Mouse (Mus musculus) heart, adult 2 months (tissue): Measurements from ENCODE around the gene 1700029F12Rik. TPM values are rescaled to one million over a fixed set of nuclear protein-coding genes. Genes with fewer than 3 reads are reported as not detected.

Experiments used
- DNase-seq, 2 experiments: peaks; one replicate each; pipeline ENCODE4 v3.0.0; 2021
- H3K27ac ChIP-seq: fragments of 200-600 bp; 2 replicates; pipeline ENCODE4 v1.8.1; 2022
- H3K27me3 ChIP-seq: fragments of 200-500 bp; 2 replicates; pipeline ENCODE4 v1.6.1; 2012; ENCODE audit warnings: mild to moderate bottlenecking, low read length, inconsistent platforms, mixed read lengths; ENCODE audit not compliant: control insufficient read depth, insufficient read depth
- H3K36me3 ChIP-seq: fragments of 200-500 bp; 2 replicates; pipeline ENCODE4 v1.6.1; 2012; ENCODE audit warnings: low read length, inconsistent platforms; ENCODE audit not compliant: control insufficient read depth, insufficient read depth
- H3K4me1 ChIP-seq: fragments of 200-500 bp; 2 replicates; pipeline ENCODE4 v1.6.1; 2011; ENCODE audit warnings: low read length; ENCODE audit not compliant: control insufficient read depth, insufficient read depth
- H3K4me3 ChIP-seq: fragments of 200-600 bp; 2 replicates; pipeline ENCODE4 v1.8.1; 2022
- H3K79me2 ChIP-seq: fragments of 200-500 bp; replicated peaks from 2 replicates; pipeline ENCODE4 v1.6.1; 2012; ENCODE audit warnings: mild to moderate bottlenecking, inconsistent platforms, low read length, moderate library complexity, mixed read lengths; ENCODE audit not compliant: control insufficient read depth, insufficient read depth
- H3K9ac ChIP-seq: fragments of 200-500 bp; 2 replicates; pipeline ENCODE4 v1.6.1; 2012; ENCODE audit warnings: low read depth, mild to moderate bottlenecking, control low read depth, inconsistent platforms, low read length, mixed read lengths
- CTCF ChIP-seq: fragments of 200-600 bp; IDR thresholded peaks from 2 replicates; pipeline ENCODE4 v1.8.1; 2022; ENCODE audit warnings: antibody characterized with exemption, mild to moderate bottlenecking, moderate library complexity
- EP300 ChIP-seq: fragments of 200-500 bp; IDR thresholded peaks from 2 replicates; pipeline ENCODE4 v1.6.1; 2011; ENCODE audit warnings: low read depth, low read length, control low read depth; ENCODE audit not compliant: insufficient read depth
- POLR2A ChIP-seq: fragments of 200-500 bp; IDR thresholded peaks from 2 replicates; pipeline ENCODE4 v1.6.1; 2011; ENCODE audit warnings: mild to moderate bottlenecking, low read depth, low read length, control low read depth; ENCODE audit not compliant: insufficient read depth
- WGBS: fragments of 180-500 bp; shearing (Covaris S2); methylation state at CpG from one replicate; pipeline ENCODE4 v1.1.7; 2018; 5-methylcytosine and 5-hydroxymethylcytosine counted together
- intact Hi-C: fragments of 180-260 bp; cut with DNase I; formaldehyde crosslinking; loops from one replicate; pipeline ENCODE4 v1.15.1; 2025
- polyA plus RNA-seq: library from polyadenylated mRNA; depleted of rRNA; stranded (reverse); fragments of >200 nt; gene quantifications from 2 replicates; pipeline ENCODE4 v1.2.3, GENCODE M21; 2012
- total RNA-seq, 2 experiments: library from RNA; stranded (reverse); gene quantifications; 2 replicates each; pipeline ENCODE4 v1.2.3; 2021

The 1700029F12Rik gene
- total and polyA plus RNA-seq, 3 experiments: 0.78 TPM; not detected in 2

- H3K27ac ChIP-seq: no peak overlapping the region
- H3K4me1 ChIP-seq: no peaks in the 10 kb centered on the region
- 73% methylated on average over 1 of the region's 1 CpGs for WGBS
- H3K36me3 ChIP-seq: no peaks in the 10 kb centered on the region
- H3K79me2 ChIP-seq: no peaks in the 10 kb centered on the region
- H3K27me3 ChIP-seq: no peaks in the 10 kb centered on the region
- DNase-seq: no peak
- H3K4me3 ChIP-seq: no peak overlapping the region
- intact Hi-C loops: no loop called here
- TF ChIP-seq POLR2A: no peak
- TF ChIP-seq CTCF: no peak
- no peak for TF ChIP-seq EP300
- no peak overlapping the region for H3K9ac ChIP-seq
Observed at GRCm38 (mm10) chr13:96997080-96997479, 37.1 kb downstream of the 1700029F12Rik start.

DNA sequence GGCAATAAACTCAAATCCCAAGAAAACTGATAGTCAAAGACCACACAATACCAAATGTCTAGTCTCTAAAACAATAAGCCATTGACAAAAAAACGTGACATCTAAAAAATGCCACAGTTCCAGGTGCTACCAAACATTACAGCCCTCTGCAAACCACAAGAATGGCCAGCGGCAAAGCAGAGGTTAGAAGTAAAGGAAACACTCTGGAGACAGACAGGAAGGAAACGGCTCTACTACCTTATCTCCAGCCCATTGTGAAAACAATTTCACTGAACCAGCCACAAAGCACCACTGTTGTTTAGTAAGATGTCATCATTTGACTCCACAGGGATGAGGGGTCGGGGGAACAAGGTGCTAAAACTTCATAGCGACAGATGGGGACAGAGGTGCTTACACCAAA is 38.9 kb downstream of the 1700029F12Rik start:
- no peak for DNase-seq
- Histone ChIP-seq H3K79me2 (no peaks in the 10 kb centered on the region), H3K9ac (no peak overlapping the region), H3K27me3 (no peaks in the 10 kb centered on the region), H3K27ac (no peak overlapping the region), H3K4me3 (no peak overlapping the region), H3K36me3 (no peaks in the 10 kb centered on the region), H3K4me1 (no peaks in the 10 kb centered on the region)
- intact Hi-C loops: no loop called here
- 27% methylated on average over 5 of the region's 5 CpGs for WGBS
- TF ChIP-seq CTCF (no peak), EP300 (no peak), POLR2A (no peak)

DNA sequence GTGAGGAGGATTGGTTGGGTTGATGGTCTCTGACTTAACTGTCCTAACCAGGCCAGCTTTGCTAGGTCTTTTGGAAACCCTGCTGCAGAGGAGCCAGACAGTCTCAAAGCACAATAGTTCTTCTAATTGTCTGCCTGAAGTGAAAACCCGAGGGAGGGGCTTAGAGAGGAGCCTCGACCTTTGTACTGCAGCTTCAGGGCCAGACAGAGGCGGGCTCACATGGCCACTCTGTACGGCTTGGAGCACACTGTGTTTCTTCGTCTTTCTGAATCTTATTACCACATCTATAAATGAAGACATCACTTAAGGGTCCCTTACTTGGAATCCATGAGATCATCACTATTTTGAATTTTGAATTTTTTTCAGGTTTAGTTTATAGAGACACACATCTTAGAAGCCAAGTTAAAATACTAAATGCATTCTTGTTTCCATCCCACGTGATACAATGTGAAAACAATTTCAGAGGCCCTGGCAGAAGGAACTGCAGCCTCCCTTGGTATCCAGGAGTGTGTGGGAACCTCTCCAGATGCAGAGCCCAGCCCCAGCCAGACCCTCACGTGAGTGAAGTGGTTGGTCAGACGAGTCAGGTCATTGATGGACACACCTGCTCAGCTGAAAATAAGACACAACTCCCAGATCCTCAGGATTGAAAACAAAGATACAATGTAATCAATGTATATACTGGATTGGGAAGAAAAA is 40.7 kb downstream of the 1700029F12Rik start:
- no peak overlapping the region for H3K9ac ChIP-seq
- no peak for TF ChIP-seq POLR2A
- TF ChIP-seq EP300: no peak
- no peak overlapping the region for H3K4me3 ChIP-seq
- 58% methylated on average over 8 of the region's 8 CpGs for WGBS
- H3K4me1 ChIP-seq: no peaks in the 10 kb centered on the region
- no peak for DNase-seq
- H3K27me3 ChIP-seq: no peaks in the 10 kb centered on the region
- intact Hi-C loops: no loop called here
- H3K36me3 ChIP-seq: no peaks in the 10 kb centered on the region
- no peak overlapping the region for H3K27ac ChIP-seq
- no peaks in the 10 kb centered on the region for H3K79me2 ChIP-seq

DNA sequence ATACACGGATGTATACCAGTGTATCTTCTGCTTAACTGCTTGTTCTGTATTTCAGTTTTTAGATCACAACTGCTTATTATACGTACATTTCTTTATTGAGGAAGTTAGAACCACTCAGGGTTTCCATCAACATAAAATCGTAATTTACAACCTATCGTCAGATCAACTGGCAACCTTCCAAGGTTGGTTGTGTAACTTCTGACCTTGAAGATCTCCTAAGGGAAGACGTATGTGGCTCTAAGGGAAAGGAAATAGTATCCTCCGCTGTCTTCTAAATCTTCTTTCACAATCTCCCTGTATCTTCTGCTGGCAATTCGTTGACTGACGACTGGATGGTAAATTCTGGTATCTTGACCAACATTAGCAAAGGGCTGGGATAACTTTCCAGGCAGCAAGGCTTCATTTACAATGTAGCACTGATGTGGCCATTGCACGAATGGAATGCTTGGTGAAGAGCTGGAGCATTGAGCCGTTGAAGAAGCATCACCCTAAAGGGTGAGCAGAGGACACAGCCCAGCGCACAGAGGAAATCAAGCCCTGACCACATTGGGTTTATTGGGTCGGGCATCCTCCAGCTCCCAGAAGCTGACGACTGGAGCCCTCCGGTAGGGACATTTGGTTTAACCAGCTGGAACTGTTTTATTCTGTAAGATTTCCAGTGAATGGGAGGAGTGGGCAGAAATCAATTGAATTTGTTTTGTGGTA is 43.4 kb downstream of the 1700029F12Rik start:
- DNase-seq: no peak

GRCm38 (mm10) chr13:96990045-96990444 is 44.1 kb downstream of the 1700029F12Rik start:
- no peak overlapping the region for H3K27ac ChIP-seq
- TF ChIP-seq EP300 (no peak), POLR2A (no peak), CTCF (no peak)
- no peak overlapping the region for H3K9ac ChIP-seq
- intact Hi-C loops: no loop called here
- no peaks in the 10 kb centered on the region for H3K4me1 ChIP-seq
- H3K27me3 ChIP-seq: peaks cover 2% of the 10 kb centered on the region; the same call in 1 of the 2 replicates
- H3K79me2 ChIP-seq: no peaks in the 10 kb centered on the region
- DNase-seq: no peak
- H3K36me3 ChIP-seq: no peaks in the 10 kb centered on the region
- WGBS: 79% methylated on average over 3 of the region's 3 CpGs
- no peak overlapping the region for H3K4me3 ChIP-seq

More for the DNA sequence above, 43.4 kb downstream of the 1700029F12Rik start:
- Histone ChIP-seq H3K79me2 (no peaks in the 10 kb centered on the region), H3K27ac (no peak overlapping the region), H3K9ac (no peak overlapping the region), H3K4me1 (no peaks in the 10 kb centered on the region), H3K27me3 (peaks cover 2% of the 10 kb centered on the region; the same call in 1 of the 2 replicates), H3K4me3 (no peak overlapping the region), H3K36me3 (no peaks in the 10 kb centered on the region)
- intact Hi-C loops: no loop called here
- TF ChIP-seq POLR2A (no peak), EP300 (no peak), CTCF (no peak)
- 73% methylated on average over 14 of the region's 14 CpGs for WGBS

DNA sequence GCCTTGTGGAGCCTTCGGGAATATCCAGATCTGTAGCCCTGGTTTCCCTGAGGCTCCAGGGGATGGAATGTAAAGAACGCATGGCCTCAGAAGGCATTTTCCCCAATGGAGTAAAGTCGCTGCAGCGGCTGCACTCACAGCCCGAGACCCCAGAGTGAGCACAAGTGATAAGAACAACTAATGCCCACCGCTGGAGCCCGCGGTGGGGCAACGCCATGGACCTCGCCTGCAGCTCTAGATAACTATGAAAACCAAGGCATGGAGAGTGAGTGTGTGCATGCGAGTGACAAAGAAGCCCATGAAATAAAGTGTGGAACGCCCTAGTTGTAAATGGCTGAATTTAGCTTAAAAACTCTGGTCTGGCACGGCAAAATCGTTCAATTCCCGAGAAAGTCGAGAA is 45.0 kb downstream of the 1700029F12Rik start:
- Histone ChIP-seq H3K36me3 (no peaks in the 10 kb centered on the region), H3K27me3 (peaks cover 2% of the 10 kb centered on the region; the same call in 1 of the 2 replicates), H3K27ac (no peak overlapping the region), H3K4me1 (no peaks in the 10 kb centered on the region), H3K4me3 (no peak overlapping the region), H3K79me2 (no peaks in the 10 kb centered on the region), H3K9ac (no peak overlapping the region)
- DNase-seq: no peak
- intact Hi-C loops: no loop called here
- no peak for TF ChIP-seq CTCF
- TF ChIP-seq POLR2A: no peak
- no peak for TF ChIP-seq EP300
- 91% methylated on average over 16 of the region's 16 CpGs for WGBS
